Mouse (Mus musculus): Measurements from ENCODE around the gene Mvb12a.

DNA sequence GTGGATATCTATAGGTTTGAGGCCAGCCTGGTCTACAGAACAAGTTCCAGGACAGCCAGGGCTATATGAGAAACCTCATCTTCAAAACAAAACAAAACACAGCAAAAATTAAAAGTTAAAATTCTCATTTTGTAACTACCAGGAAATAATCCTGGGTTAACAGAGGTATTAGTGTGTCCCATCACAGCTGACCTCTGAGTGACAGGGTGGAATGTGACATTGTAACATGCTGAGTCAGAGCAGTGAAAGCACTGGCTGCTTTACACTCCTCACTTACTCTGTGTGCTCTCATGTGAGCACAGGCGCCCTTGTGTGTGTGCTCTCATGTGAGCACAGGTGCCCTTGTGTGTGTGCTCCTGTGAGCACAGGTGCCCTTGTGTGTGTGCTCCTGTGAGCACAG, 32.3 kb downstream of the Mvb12a start:
- TF ChIP-seq MYOD1 (IDR thresholded peaks at IDR 0.05; ENCODE audit: control insufficient read depth in 1 of 3, insufficient read length in 2 of 3, low read depth in 2 of 3) (peak in 1 of 3 experiments; percentile 48), POLR2A (IDR thresholded peaks at IDR 0.05; ENCODE audit: insufficient read length, low read depth) (no peak), MAX (IDR thresholded peaks at IDR 0.05; ENCODE audit: low read depth) (no peak), REST (IDR thresholded peaks at IDR 0.05; ENCODE audit: insufficient read depth, insufficient read length) (no peak), TCF3 (IDR thresholded peaks at IDR 0.05; ENCODE audit: insufficient read length, low read depth) (no peak), E2F4 (IDR thresholded peaks at IDR 0.05; ENCODE audit: insufficient read depth) (no peak), USF1 (IDR thresholded peaks at IDR 0.05; ENCODE audit: low read depth) (no peak), CEBPB (IDR thresholded peaks at IDR 0.05; ENCODE audit: insufficient read depth, poor library complexity, severe bottlenecking) (no peak), SRF (IDR thresholded peaks at IDR 0.05; ENCODE audit: control insufficient read depth, insufficient read length, low read depth) (no peak), POLR2AphosphoS2 (IDR thresholded peaks at IDR 0.05; ENCODE audit: insufficient read length, low read depth) (no peak)
